Mouse (Mus musculus): ENCODE measurements at regions not wholly inside any gene's neighbourhood (a gene's known extent, or its start where the extent isn't known, plus 50 kb on each side); places are given as distances from the start of the nearest gene placed in this dataset.

DNA sequence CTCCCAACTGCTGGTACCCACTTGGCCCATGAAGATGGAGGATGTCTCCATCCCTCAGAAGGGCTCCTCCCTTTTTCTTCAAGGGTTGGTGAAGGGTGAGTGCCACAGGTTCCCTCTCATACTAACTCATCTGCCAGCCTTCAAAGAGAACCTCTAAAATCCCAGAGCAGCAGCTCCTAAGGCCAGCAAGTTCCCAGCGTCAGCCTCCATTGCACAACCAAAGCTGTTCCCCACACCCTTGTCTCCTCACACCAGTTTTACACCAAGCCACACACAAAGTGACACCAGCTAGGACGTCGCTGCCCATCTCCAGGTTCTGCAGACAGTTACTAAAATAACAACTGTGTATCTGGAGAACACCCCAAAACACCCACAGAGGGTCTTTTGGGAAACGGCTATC lies 198.9 kb upstream of the Sulf2 start:
- TF ChIP-seq CTCF (IDR thresholded peaks at IDR 0.05), result no peak
- no peak for TF ChIP-seq EP300 (IDR thresholded peaks at IDR 0.05; ENCODE audit: insufficient read depth, low read depth, low read length)
- no peak for TF ChIP-seq POLR2A (IDR thresholded peaks at IDR 0.05; ENCODE audit: insufficient read depth, low read depth, low read length)

Measured in heart, adult 2 months (tissue).